Mouse (Mus musculus) hindbrain, embryonic 11.5 days (tissue): Measurements from ENCODE around the gene Cbarp. TPM values are rescaled to one million over a fixed set of nuclear protein-coding genes. Genes with fewer than 3 reads are reported as not detected.

Experiments
- ATAC-seq: fragments of 200-750 bp; cut with Nextera tagmentation; 2 replicates; pipeline ENCODE4 v1.8.0; 2017; ENCODE audit warnings: mild to moderate bottlenecking, moderate TSS enrichment, moderate library complexity; ENCODE audit not compliant: low FRiP score
- DNase-seq: peaks from one replicate; pipeline ENCODE4 v3.0.0-alpha.2; 2015; ENCODE audit warnings: low spot score
- H3K27ac ChIP-seq: fragments of 300-500 bp; sonication (generic); 2 replicates; pipeline ENCODE4 v1.5.1; 2014; ENCODE audit warnings: mild to moderate bottlenecking, low read depth, low read length
- H3K27me3 ChIP-seq: fragments of 300-500 bp; sonication (generic); 2 replicates; pipeline ENCODE4 v1.6.1; 2014; ENCODE audit warnings: mild to moderate bottlenecking, low read length, moderate library complexity, mixed read lengths; ENCODE audit not compliant: control insufficient read depth, insufficient read depth
- H3K36me3 ChIP-seq: fragments of 300-500 bp; sonication (generic); 2 replicates; pipeline ENCODE4 v1.6.1; 2014; ENCODE audit warnings: mild to moderate bottlenecking, low read length, moderate library complexity, mixed read lengths; ENCODE audit not compliant: control insufficient read depth, insufficient read depth
- H3K4me1 ChIP-seq: fragments of 300-500 bp; sonication (generic); replicated peaks from 2 replicates; pipeline ENCODE4 v1.6.1; 2014; ENCODE audit warnings: low read length, mixed read lengths; ENCODE audit not compliant: control insufficient read depth, insufficient read depth
- H3K4me2 ChIP-seq: fragments of 300-500 bp; sonication (generic); replicated peaks from 2 replicates; pipeline ENCODE4 v1.6.1; 2014; ENCODE audit warnings: mild to moderate bottlenecking, low read depth, low read length
- H3K4me3 ChIP-seq: fragments of 300-500 bp; sonication (generic); 2 replicates; pipeline ENCODE4 v1.5.1; 2014; ENCODE audit warnings: low read depth, low read length
- H3K9ac ChIP-seq: fragments of 300-500 bp; sonication (generic); 2 replicates; pipeline ENCODE4 v1.6.1; 2014; ENCODE audit warnings: low read depth, low read length
- H3K9me3 ChIP-seq: fragments of 300-500 bp; sonication (generic); 2 replicates; pipeline ENCODE4 v1.6.1; 2016; ENCODE audit warnings: low read length; ENCODE audit not compliant: control insufficient read depth
- WGBS: fragments of 180-500 bp; shearing (Covaris S2); extraction: QIAGEN DNeasy Blood & Tissue Kit; methylation state at CpG from one replicate; pipeline ENCODE4 v1.1.7; 2014; 5-methylcytosine and 5-hydroxymethylcytosine counted together
- polyA plus RNA-seq: library from polyadenylated mRNA; unstranded; fragments of >200 nt; fragmentation: Nextera tagmentation; extraction: Ambion mirVana; gene quantifications from 2 replicates; pipeline ENCODE4 v1.2.1, GENCODE M21; 2014

Cbarp gene
- polyA plus RNA-seq, 1 experiment from 2014 or later: 16.7 TPM

DNA sequence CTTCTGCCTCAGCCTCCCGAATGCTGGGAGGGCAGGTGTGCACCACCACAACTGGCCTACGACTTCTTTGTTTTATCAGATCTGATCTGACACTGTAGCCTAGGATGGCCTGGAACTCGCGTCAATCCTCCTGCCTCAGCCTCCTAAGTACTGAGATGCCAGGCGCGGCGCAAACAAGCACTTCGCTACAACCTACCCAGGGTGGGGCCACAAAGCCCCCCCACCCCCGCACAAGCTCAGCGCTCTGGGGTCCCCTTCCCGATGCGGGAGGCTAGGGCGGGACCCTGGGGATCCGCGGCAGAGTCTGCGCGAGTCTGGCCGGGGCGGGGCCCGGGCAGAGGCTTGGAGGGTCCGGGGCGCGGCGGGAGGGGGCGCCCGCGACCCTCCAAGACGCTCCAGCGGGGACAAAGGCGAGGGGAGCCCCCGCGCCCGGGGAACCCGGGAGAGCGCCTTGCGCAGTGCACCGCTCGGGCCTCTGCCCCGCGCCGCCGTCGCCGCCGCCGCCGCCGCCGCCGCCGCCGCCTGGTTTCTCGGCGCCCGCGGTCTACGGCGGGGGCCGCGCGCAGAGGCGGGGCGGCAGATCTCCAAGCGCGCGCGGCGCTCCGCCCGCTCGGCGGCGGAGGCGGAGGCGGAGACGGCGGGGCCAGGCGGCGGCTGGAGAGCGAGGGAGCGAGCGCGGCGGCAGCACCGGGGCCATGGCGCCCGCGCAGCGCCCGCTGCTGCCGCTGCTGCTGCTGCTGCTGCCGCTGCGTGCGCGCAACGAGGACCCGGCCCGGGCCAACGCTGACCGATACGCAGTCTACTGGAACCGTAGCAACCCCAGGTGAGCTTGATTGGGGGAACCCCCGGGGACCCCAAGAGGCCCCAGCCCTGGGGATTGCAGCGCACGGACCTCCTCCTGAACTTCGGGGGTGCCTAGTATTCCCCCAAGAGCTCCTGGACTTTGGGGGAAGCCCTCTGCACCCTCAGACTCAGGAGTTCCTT lies 38.7 kb upstream of the Cbarp start, which contains the start of gene Efna2:
Gene Efna2, plus strand, starts transcription at position 415 of the 984 bp plus-strand sequence.
- DNase-seq (peak; percentile 84), ATAC-seq (peak; percentile 80)
- 2% methylated on average over 54 of the region's 106 CpGs for WGBS
- Histone ChIP-seq H3K9me3 (no peaks in the 10 kb centered on the region), H3K4me1 (peaks cover 14% of the 10 kb centered on the region), H3K27ac (peak within 1 kb of the TSS; percentile 84), H3K4me3 (peak within 1 kb of the TSS; percentile 93), H3K9ac (peak within 1 kb of the TSS; percentile 99), H3K36me3 (no peaks in the 10 kb centered on the region), H3K4me2 (peak within 1 kb of the TSS; percentile 90), H3K27me3 (no peaks in the 10 kb centered on the region)

DNA sequence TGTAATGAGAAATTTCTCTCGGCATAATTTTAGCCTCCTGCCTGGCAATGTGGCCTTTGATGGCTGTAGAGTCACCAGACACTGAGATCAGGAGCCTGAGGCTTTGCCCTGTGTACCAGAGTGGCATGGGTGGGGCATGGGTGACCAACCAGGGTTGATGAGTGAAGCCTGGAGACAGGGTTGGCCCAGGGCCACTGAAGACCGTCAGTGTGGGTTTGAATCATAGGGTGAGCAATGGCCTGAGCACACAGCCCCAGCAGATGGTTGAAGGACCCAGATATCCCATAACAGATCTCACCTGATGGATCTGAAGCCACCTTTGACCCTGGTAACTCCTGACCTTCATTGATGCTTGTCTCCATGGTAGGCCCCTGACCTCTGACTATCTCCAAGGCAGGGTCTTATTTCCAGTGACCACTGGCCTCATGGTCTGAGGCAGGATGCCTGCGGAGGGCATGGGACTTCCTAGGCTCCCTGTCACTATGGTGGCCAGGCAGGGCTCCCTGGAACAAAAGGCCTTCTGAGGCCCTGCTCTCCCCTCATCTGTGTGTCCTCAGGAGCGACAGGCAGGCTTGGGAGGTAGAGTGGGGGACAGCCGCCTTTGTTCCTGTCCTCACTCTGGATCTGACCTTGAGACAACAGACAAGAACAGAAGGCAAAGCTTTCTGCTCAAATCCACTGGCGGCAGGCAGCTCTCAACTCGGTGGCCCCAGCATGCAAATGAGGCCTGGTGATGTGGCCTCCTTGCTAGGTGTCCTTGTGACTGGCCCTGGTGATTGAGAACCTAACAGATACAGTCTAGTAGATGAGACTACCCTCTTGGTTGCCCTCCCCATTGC lies 37.0 kb upstream of the Cbarp start:
- Histone ChIP-seq H3K27ac (no peak overlapping the region), H3K4me2 (no peak overlapping the region), H3K9me3 (no peaks in the 10 kb centered on the region), H3K27me3 (no peaks in the 10 kb centered on the region), H3K9ac (peak overlapping the region; percentile 19; the same call in 1 of the 2 replicates), H3K36me3 (no peaks in the 10 kb centered on the region), H3K4me3 (no peak overlapping the region), H3K4me1 (peaks cover 14% of the 10 kb centered on the region)
- ATAC-seq (no peak), DNase-seq (no peak)
- 61% methylated on average over 7 of the region's 7 CpGs for WGBS

DNA sequence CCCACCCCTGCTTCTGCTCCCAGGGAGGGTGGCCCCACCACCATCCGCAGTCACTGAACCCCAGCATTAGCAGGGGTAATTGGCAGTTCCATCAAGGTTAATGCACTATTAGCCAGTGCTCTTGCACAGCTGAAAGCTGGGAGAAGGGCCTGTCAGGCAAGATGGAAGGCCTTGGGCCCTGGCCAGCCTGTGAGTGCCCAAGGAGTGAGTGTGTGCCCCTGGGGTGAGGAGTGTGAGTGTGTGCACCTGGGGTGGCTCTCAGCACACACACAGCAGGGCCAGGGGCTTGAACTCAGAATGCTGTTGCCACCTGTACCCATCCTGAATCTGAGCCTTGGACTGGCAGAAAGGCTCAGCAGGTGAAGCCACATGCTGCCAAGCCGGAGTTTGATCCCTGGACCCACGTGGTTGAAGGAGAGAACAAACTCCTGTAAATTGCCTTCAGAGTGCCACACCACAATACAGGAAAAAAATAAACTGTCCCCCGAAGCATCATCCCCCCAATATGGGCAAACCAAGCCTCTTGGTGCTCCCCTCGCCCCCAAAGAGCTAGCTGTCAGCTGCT lies 35.7 kb upstream of the Cbarp start:
- Histone ChIP-seq H3K27me3 (no peaks in the 10 kb centered on the region), H3K9ac (no peak overlapping the region), H3K9me3 (no peaks in the 10 kb centered on the region), H3K36me3 (peaks cover 7% of the 10 kb centered on the region; the same call in 1 of the 2 replicates), H3K4me2 (no peak overlapping the region), H3K4me1 (peaks cover 20% of the 10 kb centered on the region), H3K4me3 (no peak overlapping the region), H3K27ac (no peak overlapping the region)
- DNase-seq: no peak
- no peak for ATAC-seq
- 82% methylated on average over 5 of the region's 5 CpGs for WGBS

DNA sequence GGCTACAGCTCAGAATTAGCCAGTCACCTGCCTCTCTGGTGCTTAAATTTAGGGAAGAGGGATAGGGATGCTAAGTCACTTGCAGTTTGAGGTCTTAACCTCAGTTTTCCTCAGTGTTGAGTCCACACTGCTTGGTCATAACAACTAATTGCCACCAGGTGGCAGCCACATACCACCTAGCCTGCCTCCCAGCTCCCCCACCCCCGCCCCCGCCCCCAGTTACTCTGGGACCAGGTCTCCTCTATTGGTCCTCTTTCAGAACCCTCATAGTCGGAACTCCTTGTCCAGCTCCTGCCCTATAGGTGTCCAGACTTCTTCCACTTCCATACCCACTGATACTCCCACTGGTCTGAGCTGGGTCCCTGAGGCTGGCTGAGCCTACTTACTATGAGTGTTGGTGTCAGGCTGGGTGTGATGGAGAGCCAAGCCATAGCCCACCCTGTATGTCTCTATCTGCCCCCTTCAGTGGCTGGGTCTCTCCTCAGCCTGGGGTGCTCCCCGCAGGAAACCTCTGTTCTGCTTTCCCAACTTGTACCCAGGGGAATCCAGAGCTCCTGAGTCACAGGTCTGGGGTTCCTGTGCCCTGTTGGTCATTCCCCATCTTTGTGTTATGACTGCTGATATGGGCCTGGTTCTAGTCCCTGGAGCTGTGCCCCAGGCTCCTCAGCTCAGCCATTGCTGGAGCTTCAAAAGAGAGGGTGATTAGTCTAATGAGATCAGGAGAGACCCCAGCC lies 35.1 kb upstream of the Cbarp start:
- no peak overlapping the region for H3K27ac ChIP-seq

DNA sequence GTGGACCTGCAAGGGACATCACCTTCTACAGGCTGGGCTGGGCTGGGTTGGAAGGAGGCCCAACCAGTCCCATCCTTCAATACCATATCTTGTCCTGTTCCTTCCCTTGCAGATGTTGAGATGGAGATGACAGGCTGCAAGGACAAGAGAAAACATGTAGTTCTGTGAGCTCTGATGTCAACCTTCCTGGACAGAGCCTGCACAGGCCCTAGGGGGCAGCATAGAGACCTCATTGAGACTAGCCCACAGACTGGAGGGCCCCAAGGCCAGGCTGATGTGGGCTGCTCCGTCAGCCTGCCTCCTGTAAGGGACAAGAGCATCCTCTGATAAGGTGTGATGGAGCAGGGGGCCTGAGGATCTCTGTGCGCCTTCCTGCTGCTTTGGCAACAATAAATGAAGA lies 34.1 kb upstream of the Cbarp start:
- Histone ChIP-seq H3K4me2 (no peak overlapping the region), H3K4me3 (no peak overlapping the region), H3K27ac (no peak overlapping the region), H3K4me1 (peaks cover 9% of the 10 kb centered on the region; the same call in 1 of the 2 replicates), H3K27me3 (no peaks in the 10 kb centered on the region), H3K9ac (no peak overlapping the region), H3K36me3 (peaks cover 17% of the 10 kb centered on the region), H3K9me3 (no peaks in the 10 kb centered on the region)
- ATAC-seq (no peak), DNase-seq (peak; percentile 76)
- WGBS: 41% methylated on average over 2 of the region's 2 CpGs

More for the DNA sequence above, 35.1 kb upstream of the Cbarp start:
- peaks cover 8% of the 10 kb centered on the region for H3K36me3 ChIP-seq
- no peaks in the 10 kb centered on the region for H3K9me3 ChIP-seq
- no peak overlapping the region for H3K4me2 ChIP-seq
- H3K4me3 ChIP-seq: no peak overlapping the region
- ATAC-seq (no peak), DNase-seq (peak; percentile 70)
- H3K27me3 ChIP-seq: no peaks in the 10 kb centered on the region
- WGBS: 29% methylated on average over 4 of the region's 4 CpGs
- no peak overlapping the region for H3K9ac ChIP-seq
- H3K4me1 ChIP-seq: peaks cover 15% of the 10 kb centered on the region

DNA sequence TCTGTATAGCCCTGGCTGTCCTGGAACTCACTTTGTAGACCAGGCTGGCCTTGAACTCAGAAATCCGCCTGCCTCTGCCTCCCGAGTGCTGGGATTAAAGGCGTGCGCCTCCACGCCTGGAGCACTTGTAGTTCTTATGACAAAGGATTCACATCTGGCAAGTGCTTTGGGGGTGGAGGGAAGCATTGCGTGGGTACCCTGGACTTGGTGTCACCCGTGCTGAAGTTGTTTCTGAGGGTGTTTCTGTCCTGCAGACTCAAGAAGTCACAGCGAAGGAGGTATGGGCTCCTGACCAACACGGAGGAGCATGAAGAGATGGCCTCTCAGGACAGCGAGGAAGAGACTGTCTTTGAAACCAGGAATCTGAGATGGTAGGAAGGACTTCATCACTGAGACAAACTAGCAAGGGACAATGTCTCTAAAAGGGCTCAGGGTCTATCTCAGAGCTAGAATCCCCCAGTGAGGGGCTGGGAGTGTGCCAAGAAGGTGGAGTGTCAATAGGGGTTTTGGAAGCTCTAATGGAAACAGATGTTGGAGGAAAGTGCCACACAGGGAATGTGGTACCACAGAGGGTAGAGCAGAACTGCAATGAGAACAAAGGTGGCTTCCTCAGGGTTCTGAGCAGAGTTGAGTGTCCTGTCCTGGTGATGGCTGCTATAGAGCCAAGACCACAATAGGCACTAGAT lies 33.5 kb upstream of the Cbarp start:
- H3K27me3 ChIP-seq: no peaks in the 10 kb centered on the region
- no peak overlapping the region for H3K4me3 ChIP-seq
- H3K9ac ChIP-seq: no peak overlapping the region
- WGBS: 90% methylated on average over 10 of the region's 10 CpGs
- DNase-seq (no peak), ATAC-seq (no peak)
- H3K9me3 ChIP-seq: no peaks in the 10 kb centered on the region
- H3K4me2 ChIP-seq: no peak overlapping the region
- H3K36me3 ChIP-seq: peaks cover 17% of the 10 kb centered on the region
- H3K4me1 ChIP-seq: peaks cover 9% of the 10 kb centered on the region; the same call in 1 of the 2 replicates
- no peak overlapping the region for H3K27ac ChIP-seq

DNA sequence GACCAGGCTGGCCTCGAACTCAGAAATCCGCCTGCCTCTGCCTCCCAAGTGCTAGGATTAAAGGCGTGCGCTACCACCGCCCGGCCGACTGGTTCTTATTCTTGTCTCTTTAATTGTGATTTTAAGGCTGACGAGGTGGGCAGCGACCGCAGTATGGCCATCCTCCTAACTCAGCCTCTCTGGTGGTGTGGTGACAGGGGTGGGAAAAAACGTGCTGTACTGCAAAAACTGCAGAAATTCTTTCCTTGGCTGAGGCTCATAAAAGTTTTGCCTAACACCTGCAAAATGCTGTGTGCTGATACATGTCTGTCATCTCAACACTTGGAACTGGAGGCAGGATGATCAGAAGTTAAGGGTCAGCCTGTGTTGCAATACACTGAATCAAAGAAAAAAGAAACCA lies 32.7 kb upstream of the Cbarp start:
- Histone ChIP-seq H3K27me3 (no peaks in the 10 kb centered on the region), H3K27ac (0 out of 2 replicates have a peak overlapping the region, but pooled peaks have one; percentile 54), H3K36me3 (peaks cover 17% of the 10 kb centered on the region), H3K9me3 (no peaks in the 10 kb centered on the region), H3K4me3 (peak overlapping the region; percentile 50), H3K9ac (peak overlapping the region; percentile 21), H3K4me2 (peak overlapping the region; percentile 67), H3K4me1 (peaks cover 9% of the 10 kb centered on the region; the same call in 1 of the 2 replicates)
- DNase-seq: no peak
- no peak for ATAC-seq
- 11% methylated on average over 11 of the region's 11 CpGs for WGBS
